Mouse (Mus musculus) left cerebral cortex, adult 18-20 months (tissue): ENCODE measurements around the gene Vcan. TPM values are rescaled to one million over a fixed set of nuclear protein-coding genes. Genes with fewer than 3 reads are reported as not detected.
"Not testable (repeated sequence)": the region's sequence is repeated elsewhere in the genome, so short reads cannot be mapped to it uniquely, and the experiment has no call there.

ENCODE experiments used
- DNase-seq, 2 experiments: peaks; one replicate each; pipeline ENCODE4 v3.0.0; 2021 to 2022; ENCODE audit warnings: low spot score in 2 of 2, mixed read lengths in 1 of 2
- long read RNA-seq, 2 experiments: library from polyadenylated mRNA; stranded (forward); transcript quantifications; one replicate each; pipeline ENCODE4 v2.0.0; 2021
- total RNA-seq, 2 experiments: library from RNA; stranded (reverse); gene quantifications; 2 replicates each; pipeline ENCODE4 v1.2.3; 2021

The Vcan gene
- total RNA-seq = 10 to 100 TPM in 1 of 2 experiments, 1 to 10 TPM in 1; 8.2 to 11.8 TPM
- long read RNA-seq, experiment 1, full-length matches to known transcripts = 1 of 1 reads
- long read RNA-seq, experiment 1, partial matches to known transcripts = 0 of 1 reads
- long read RNA-seq, experiment 1, other reads (novel, unspliced or antisense) = 0 of 1 reads
- long read RNA-seq, experiment 2, partial matches to known transcripts = 0 of 1 reads
- long read RNA-seq, experiment 2, other reads (novel, unspliced or antisense) = 1 of 1 reads

DNA sequence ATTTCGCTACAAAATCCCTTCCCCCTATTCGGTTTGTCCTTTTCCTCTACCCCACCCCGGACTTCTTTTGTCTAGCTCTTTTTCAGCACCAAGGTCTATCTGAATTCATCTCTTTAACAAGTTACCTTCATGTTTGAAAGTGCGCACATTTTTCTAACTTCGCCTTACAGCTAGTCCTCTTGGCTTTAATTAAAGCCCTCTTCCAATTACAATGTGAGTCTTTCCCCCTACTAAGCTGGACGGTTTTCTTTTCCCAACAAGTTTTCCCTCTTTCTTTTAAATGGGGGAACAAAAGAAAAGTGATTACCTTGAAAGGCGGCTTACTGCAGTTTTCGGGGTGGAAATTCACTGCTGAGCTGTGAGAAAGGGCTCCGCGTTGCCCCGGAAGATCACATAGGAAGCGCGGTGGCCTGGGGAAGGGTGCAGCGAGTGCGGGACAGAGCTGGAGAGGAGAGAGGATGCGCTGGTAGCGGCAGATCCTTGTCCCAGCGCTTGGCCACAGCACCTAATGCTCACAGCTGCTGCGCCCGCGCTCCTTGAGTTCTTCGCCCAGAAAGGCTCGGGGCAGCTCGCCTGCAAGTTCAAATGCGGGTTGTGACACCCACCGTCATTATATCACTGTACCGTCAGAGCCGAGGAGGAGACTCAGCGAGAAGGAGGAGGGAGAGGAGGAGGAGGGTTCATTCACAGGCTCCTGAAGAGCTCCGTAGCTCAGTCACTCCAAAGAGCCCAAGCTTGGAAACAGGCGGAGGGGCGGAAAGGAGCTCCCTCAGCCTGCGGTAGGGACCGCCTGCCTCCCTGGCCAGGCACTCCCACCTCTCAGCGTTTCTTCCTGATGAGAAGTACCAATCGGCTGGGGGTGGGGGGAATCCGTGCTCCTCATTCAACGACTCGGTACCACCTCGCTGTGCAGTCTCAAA, at the start of gene Vcan:
Vcan (minus strand) TSS at position 744 of the 920 bp plus-strand sequence.
- DNase-seq = peak in 1 of 2 experiments; percentile 39

DNA sequence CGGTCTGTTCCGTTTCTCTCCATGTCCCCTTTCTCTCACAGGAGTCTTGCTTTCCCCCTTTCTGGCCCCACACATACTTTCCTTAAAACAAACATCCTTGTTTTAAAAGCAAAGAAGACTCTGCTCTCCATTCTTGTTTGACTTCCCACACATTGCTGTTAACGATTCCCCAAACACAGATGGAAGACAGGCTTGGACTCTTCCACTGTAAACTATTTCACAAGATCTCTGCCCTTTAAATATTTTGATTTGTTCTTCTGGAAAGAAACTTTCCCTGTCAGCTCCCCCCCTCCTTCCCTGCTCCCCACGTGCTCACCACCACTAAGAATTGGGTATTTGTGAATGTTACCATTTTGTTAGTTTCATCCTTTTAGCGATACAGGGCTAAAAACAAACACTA, 49.2 kb upstream of the Vcan start:
- no peak for DNase-seq

DNA sequence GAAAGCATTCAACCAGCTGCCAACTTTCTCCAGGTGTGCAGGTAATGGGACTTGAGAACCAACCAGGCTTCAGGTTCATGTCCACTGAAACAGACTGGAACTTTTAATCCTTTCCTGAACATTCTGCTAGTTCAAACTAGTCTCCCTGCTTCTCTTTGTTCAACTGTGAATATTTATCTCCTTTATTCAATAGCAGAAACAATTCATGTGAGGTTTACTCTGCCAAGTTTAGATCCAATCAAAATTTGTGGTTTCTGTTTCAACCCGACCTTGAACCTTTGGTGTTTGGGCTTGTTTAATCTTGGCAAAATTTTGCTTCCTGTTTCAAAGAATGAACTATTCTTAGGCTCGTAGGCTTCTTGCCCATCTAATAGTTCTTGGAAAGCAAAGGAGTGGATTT, 40.6 kb upstream of the Vcan start:
- DNase-seq = no peak

DNA sequence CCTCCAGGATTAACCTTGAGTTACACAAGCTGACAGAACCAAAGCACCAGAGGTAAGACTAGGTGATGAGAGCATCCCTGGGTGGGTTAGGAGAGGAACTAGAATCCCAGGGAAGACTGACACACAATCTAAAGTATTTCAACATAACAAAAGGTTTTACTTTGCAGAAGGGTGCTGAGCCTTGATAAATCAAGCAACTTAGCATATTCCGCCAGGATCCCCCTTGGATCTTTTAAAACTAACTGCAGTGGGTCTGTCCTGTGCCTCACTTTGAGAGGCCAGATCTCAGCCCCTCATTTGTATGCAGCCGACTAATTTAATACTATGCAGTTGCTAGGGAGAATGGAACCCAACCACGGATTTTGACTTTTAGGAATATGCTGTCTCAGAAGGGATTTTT, 38.0 kb upstream of the Vcan start:
- DNase-seq = no peak

DNA sequence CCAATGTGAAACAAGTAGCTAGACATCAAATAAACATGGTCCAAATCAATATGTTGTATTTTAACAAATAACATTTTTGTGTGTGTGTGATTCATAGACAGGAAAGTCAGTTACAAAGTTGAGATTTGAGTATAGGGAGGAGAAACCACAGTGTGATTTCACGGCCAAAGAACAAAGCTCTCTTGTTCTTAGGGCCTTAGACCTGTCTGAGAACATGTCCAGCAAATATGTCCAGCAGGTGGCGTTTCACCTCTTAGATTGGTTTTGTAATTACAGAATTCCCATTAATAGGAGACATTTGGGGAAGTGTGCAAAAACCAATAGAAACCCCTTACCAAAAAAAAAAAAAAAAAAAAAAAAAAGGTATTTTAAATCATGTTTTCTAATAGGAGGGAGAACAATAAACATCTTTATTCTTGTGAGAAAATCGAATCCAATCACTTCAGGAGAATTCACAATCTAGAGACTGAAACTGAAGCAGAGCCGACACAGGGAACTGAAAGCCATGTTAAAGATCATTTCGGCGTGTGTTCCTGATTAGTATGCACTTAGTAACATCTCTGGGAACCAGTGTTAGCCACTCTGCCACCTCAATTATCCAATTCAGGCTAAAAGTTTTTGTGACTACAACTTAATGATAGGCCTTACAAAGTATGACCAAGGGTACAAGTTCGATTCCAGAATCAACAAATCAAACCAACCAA, 37.1 kb upstream of the Vcan start:
- peak; percentile 50 to 80 for DNase-seq

DNA sequence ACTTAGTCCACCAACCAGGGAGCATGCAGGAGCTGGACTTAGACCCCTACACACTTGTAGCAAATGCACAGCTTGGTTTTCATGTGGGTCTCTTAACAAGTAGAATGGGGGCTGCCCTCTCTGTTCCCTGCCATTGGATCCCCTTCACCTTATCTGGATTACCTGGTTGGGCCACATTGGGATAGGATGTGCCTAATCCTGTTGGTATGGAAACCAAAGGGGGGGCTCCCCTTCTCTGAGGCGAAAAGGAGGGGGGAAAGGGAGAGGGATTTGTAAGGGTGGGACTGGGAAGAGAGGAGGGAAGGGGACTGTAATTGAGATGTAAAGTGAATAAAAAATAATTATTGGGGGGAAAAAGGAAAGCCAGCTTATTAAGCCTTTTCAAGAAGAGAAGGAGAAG, 35.5 kb upstream of the Vcan start:
- DNase-seq = no peak

DNA sequence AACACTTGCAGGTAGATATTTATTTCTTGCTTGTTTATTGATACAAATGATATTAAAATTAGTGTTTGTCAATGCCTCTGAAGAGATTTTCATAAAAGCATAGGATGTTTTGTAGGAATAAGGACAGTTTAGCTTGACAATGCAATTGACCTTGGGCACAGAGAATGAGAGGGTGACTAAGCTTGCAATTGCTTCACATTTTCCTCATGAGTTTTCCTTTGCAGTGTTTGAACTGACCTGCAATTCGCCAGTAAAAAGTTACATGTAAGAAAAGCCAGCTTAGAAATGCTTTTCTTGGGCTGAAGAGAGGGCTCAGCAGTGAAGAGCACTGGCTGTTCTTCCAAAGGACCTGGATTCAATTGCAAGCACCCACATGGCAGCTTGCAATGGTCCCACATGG, 34.8 kb upstream of the Vcan start:
- DNase-seq = no peak

DNA sequence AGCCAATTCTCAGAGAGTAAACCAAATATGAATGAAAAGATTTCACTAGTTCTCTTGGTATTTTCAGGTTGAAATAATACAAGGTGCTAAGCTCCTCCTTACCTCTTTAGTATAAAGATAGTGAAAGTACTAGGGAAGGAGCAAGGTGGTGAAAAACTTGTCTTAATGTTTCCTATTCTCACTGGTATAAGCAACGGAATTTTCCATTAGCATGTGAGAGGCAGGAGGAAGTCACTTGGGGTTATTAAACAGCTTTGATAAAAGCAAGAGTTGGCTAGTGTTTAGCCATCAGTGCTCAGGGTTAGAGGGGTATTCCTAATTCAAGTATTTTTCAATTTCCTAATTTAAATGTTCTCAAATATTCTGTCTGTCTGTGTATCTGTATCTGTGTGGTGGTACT, 24.2 kb upstream of the Vcan start:
- no peak for DNase-seq

DNA sequence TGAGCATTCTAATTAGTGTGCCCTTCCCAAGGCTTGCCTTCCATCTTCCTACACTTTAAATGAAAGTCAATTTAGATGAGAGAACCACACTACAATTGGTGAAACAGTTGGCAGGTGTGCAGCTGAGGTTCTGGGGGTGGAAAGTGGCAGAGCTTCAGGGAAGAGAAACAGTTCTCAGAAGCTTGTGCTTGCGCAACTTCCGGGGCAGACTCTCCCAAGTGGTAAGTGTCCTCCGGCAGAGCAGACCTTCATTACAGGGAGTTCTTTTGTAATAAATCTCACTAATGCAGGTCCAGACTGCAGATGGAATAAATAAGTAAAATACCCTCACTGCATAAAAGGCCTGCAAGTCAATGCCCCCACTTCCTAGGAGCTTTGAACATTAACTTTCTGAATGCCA, 23.7 kb upstream of the Vcan start:
- DNase-seq = no peak

DNA sequence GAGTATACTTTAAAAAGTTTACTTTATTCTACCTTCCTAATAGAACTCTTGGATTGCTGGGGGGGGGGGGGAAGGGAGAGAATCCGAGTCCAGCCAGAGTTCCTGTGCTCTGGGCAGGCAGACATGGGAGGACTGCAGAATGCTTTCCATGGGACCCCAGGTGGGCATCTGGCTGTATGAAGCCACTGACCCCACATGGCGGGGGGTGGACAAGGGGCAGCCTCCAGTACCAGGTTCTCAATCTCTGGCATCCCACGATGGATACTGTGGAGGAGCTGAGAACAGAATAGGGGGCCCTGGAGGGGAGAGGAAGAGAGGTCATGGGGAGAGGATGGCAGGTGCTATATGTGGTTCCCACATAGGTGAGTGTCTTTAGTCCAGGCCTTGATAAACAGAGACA, 20.0 kb upstream of the Vcan start:
- no peak for DNase-seq

DNA sequence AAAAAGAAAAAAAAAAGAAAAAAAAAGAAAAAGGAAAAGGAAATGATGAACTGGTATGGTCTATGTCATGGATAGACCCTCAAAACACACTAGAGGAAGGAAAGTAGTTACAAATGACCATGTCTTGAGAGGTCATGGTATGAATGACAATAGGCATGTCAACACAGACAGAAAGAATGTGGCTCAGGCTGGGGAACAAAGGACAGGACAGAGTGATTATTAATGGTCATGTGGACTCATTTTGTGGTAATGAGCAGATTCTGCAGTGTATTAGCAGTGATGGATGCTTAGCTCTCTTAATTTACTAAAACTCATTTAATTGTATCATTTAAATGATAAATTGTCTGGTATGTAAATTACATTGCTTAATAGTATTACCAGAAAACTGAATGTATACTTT, 14.0 kb upstream of the Vcan start:
- DNase-seq = no peak

DNA sequence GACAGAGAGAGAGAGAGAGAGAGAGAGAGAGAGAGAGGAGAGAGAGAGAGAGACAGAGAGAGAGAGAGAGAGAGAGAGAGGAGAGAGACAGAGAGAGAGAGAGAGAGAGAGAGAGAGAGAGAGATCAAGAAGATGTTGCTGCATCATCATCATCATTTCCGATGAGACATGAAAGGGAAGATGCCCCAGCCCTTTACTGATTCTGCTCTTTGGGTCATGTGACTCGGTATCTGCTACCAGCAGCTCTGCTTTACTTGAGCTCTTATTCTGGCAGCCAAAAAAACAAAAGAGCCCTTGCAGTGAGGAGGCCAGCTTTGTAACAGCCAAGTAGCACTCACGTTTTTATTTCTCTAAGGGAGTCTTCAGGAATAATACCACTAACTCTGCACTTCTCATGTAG, 8.3 kb upstream of the Vcan start:
- not testable (repeated sequence) for DNase-seq

DNA sequence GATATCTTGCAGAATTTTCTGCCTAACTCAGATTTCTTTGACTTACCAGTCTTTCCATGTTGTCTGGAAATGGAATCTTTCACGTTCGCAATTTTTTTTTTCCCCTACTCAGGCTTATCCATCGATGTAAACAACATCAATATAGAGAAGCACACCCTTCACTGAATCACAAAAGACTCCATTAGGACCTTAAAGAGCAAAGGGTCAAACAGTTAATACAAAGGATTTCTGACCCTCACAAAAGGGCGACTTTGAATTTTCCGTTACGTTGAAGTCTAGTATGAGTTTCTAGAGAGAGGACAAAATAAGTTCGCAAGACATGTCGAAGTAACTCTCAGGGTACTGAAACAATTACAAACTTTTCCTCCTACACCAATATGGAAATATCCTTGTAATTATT, 892 bp upstream of the Vcan start:
- DNase-seq = no peak

DNA sequence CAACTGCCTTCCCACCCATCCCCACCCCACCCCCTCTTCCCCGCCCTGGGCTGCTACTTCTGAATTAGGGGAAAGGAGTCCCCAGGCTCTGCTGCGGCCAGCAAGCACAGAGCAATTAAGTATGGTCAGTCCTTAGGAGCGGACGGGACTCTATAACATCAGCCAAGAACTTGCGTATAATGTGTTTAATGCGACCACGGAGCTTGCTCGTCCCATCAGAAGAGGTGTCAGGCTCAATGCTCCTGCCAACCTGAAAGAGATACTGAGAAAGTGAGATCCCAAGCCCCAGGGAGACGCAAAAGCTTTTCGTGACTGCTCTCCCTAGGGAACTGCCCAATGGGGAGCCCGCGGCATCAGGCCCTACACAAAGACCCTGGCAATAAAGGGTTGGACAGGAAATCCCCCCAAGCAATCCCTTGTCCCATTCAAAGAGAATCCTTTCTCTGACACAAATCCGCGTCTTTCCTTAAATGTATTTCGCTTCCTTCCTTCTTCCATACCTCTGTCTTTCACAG, 434 bp upstream of the Vcan start:
- no peak for DNase-seq

DNA sequence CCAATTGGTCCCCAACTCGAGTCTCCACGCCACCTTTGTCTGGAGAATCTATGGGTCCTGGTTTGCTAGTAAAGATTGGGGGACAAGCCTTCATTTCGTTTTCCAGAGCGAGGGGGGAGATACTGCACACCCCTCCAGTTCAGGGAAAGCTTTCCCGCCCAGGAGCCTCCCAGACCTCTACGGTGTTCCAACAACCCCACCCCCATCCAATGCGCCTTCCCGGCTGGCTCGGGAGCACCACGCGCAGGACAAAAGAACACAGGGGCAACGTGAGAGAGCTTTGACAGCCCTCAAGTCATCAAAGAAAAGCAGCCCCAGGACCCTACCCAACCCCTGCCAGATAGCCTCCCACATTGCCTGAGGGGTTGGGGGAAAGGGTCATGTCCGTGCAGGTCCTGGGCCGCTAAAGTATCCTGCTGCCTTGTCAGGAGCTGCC, 1.2 kb downstream of the Vcan start:
- peak in 1 of 2 experiments; percentile 2 for DNase-seq

DNA sequence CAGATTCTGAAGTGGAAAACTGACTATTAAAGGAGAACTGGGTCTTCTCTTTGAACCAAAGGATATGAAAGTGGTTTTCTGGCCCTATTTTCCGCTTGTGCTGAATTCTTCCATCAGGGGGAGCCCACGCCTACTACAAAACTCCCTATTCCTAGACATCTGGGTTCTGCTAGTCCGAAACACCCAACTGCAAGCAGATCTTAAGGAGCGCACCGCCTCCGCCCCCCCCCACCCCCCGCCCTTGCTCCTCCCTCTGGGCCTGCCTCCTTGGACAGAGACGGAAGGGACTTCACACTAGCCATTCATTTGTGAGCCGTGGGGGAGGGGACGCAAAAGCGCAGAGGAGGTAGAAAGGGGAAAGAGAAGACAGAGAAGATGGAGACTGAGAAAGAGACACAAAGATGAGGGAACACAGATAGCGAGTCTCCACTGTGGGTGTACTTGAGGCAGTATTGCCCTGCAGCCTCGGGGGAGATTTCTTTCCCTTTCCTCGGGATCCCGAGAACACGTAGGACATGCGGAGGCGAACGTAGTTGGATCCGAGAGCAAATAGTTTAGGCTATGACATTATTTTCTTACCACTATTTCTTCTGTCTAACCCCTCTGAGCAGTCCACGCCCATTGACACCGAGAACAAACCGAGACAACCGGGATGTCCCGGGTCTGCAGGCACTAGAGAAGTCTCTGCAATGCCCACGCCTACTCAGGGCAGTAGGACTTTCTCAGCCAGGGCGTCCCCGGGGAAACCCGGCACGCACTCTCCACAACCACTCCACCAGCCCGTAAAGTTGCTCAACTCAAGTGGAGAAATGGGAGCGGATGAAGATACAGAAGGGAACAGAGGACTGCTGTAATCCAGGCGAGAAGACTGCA, 1.8 kb downstream of the Vcan start:
- peak; percentile 55 to 69 for DNase-seq

DNA sequence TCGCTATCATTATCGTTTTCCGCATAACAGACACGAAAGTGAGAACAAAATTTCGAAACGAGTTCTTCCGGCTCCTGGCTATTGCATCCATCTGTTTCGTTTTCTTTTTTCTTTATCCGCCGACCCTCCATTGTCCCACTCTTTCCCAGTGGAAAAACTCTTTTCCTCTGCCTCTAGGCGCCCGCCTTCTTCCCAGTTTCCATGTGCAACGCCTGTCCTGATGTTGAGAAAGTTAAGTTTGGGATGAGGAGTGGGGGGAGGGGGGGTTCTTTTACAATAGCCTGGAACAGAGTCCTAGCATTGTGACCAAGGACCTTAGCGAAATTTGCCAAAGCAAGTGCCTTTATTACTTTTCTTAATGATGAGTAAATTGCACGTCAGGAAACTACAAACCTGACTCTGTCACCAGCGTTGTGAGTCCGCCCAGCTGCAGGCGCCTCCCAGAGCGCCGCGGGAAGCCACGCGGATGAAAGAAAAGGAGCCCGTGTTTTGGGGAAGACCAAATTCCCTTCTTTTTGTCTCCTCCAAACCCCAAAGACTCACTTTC, 2.5 kb downstream of the Vcan start:
- no peak for DNase-seq

DNA sequence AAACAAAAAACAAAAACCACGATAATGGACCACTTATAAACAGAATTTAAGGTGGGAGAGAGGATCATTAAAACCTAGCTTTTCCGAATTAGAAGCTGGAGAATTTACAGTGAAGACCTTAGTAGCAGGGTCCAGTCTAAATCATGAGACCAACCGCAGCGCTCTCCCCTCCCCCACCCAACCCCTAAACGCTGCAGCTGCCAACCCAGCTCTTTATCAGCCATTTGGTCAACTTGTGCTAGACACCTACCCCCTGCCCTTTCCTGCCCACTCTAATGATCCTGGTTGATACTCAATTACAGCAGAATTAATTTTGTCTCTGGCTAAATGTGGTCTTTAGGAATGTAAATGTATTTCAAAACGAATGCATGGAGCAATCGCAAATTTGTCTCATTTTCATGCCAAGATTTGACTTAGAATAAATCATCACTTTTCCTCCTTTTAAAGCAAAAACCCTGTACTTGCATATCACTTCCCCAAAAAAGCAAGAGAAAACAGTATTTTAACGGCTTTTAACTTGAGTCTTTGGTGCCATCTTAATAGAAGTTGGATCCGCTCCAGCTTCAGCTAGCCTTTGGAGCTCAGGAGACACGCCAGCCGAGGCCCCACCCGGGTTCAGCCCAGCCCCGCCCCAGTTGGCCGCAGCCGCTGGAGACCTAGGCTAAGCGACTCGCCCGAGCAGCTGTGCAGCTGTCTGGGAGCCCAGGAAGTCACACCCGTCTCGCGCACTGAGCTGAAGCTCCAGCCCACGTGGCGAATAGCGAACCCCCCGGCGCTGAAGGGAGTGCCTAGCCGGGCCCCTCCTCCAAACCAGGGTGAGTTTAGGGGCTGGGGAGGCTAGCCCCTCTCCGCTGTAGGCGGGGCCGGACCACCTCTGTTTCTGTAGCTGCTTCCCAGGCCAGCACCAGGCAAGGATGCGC, 3.3 kb downstream of the Vcan start:
- DNase-seq = peak; percentile 22 to 50

DNA sequence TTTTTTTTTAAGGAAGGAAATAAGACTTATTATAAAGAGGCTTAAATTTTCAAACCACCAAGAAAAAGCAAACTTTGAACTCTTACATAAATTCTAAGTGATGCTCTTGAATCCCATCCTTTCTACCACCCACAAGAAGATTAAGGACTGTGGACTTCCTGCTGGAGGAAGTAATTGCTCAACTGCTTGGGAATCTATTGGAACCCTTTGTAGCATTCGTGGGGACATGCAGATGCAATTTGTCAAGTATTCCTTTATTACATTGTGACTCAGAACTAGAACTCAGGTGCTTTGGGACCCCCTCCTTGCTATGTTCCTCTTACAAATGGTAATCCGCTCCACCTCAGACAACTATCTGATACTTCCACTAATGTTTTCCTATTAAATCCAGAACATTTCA, 4.0 kb downstream of the Vcan start:
- no peak for DNase-seq
